Mouse (Mus musculus): ENCODE results near the gene Jkamp.

- TF ChIP-seq CTCF (IDR thresholded peaks at IDR 0.05; ENCODE audit: borderline replicate concordance, control insufficient read depth, extremely low read depth, insufficient read depth, low read length, poor library complexity) (no peak), POLR2A (IDR thresholded peaks at IDR 0.05; ENCODE audit: control insufficient read depth, extremely low read depth, insufficient read depth, low read length, poor library complexity) (no peak)
Observed at GRCm38 (mm10) chr12:72104525-72105281, 19.3 kb downstream of the Jkamp start.

Measured in thymus, adult 2 months (tissue).